Mouse (Mus musculus): ENCODE data around the gene Arhgap4.

Arhgap4 gene

DNA sequence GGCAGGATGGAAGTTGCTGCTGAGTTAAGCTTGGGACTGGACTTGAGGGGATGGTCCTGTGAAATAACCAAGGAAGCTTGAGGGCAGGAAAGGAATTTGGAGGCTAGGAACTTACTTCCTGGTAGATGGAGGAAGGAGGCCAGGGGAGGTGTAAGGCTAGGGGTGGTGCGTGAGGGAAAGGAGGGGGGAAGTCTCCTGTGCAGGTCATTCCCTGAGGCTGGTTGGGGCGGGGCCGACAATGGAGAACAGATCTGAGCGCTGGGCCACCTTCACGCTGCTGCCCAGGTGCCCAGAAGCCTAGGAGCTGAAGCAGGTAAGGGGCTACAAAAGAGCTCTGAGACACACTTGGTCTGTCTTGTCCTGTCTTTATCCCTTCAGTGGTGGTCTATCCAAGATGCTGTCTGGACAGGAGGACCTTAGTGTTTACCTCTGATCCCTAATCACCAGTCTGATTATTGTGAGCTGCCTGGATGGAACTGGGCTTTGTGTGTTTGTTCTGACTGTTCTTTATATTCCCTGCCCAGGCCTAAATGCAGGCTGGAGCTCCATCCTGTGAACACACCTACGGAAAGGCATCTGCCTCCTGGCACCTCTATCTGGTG is 30.0 kb downstream of the Arhgap4 start, which contains the start of gene Avpr2:
Avpr2 (plus strand) TSS at position 552 of the 602 bp plus-strand sequence.
- Histone ChIP-seq H3K27me3 (ENCODE audit: control insufficient read depth, insufficient read depth, low read length, poor library complexity, severe bottlenecking) (no peaks in the 10 kb centered on the region), H3K36me3 (ENCODE audit: control insufficient read depth, insufficient read depth, low read length, poor library complexity, severe bottlenecking) (peaks cover 9% of the 10 kb centered on the region; the same call in 1 of the 2 replicates)
- DNase-seq (ENCODE audit: low read depth, low spot score), result no peak

DNA sequence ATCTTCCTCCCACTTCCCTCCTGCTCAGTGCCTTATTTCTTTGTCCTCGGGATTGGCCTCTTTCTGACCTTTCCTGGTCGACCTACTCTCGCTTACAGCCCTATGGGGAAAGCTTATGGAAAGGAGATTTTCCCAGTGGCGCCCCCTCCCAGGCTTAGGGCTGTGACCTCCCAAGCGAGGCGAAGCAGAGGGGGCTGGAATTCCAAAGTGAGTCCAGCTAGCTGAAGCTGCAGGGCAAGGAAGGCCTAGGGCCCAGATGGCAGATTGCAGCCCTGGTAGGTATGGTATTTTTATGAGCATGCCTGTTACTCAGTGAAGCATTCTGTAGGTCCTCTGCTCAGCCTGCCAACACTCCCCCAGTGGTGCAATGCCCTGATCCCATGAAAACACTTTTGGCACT is 40.2 kb downstream of the Arhgap4 start:
- DNase-seq (ENCODE audit: low read depth, low spot score), result no peak
- H3K36me3 ChIP-seq (ENCODE audit: control insufficient read depth, insufficient read depth, low read length, poor library complexity, severe bottlenecking), result no peaks in the 10 kb centered on the region
- H3K27me3 ChIP-seq (ENCODE audit: control insufficient read depth, insufficient read depth, low read length, poor library complexity, severe bottlenecking), result no peaks in the 10 kb centered on the region

DNA sequence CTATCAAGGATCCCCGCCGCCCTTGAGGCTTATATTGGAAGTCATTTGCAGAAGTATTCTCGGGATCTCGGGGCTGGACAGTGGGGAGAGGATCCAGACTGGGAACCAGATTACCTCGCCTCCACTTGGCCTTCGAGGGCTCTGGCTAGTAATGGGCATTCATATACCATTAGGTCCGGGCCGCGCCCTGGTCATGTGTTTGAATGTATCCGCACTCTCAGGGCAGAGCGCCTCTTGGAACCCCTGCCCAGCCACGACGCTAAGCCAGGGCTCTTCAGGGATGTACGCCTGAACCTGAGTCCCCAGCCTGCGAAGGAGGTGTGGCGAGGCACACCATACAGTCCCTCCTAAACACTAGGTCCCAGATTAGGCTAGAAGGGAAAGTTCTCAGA is 40.6 kb downstream of the Arhgap4 start:
- Histone ChIP-seq H3K36me3 (ENCODE audit: control insufficient read depth, insufficient read depth, low read length, poor library complexity, severe bottlenecking) (no peaks in the 10 kb centered on the region), H3K27me3 (ENCODE audit: control insufficient read depth, insufficient read depth, low read length, poor library complexity, severe bottlenecking) (no peaks in the 10 kb centered on the region)
- no peak for DNase-seq (ENCODE audit: low read depth, low spot score)

DNA sequence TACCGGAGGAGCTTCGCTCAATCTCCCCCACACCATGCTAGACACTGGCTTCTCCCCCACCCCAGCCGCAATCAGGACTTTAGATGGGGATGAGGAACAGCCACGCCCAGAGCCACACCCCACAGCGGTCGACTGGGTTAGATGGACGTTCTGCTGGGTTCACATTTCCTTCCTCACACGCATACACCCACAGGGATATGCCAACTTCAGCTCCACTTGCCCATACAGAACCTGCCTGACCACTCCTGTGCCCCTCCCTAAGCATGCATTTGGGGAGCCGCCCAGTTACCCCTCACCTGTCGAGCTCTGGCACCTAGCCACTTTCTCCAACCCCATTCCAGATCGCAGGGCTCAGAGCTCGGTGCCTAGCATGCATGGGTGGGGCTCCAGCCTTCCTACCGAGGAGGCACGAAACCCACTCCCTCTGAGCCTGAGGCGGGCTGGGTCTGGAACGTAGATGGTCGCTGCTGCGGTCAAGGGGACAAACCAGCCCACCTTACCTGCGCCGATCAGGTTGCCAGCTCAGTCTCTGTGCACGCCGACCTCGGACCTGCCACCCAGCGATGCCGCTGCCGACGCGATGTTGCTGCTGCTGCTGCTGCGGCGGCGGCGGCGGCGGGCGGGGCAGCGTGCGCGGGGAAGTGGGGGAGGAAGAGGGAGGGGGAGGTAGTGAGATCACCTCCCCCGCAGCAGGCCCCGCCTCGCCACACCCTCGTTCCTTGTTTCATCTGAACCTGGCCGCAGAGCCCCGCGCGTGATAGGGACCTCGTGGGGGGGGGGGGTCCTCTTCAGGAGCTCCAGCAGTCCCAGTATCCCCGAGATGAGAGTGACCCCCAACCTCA is 41.3 kb downstream of the Arhgap4 start:
- H3K36me3 ChIP-seq (ENCODE audit: control insufficient read depth, insufficient read depth, low read length, poor library complexity, severe bottlenecking), result no peaks in the 10 kb centered on the region
- H3K27me3 ChIP-seq (ENCODE audit: control insufficient read depth, insufficient read depth, low read length, poor library complexity, severe bottlenecking), result no peaks in the 10 kb centered on the region
- DNase-seq (ENCODE audit: low read depth, low spot score), result peak; percentile 73

- DNase-seq (ENCODE audit: low read depth, low spot score), result no peak
- no peaks in the 10 kb centered on the region for H3K27me3 ChIP-seq (ENCODE audit: control insufficient read depth, insufficient read depth, low read length, poor library complexity, severe bottlenecking)
- no peaks in the 10 kb centered on the region for H3K36me3 ChIP-seq (ENCODE audit: control insufficient read depth, insufficient read depth, low read length, poor library complexity, severe bottlenecking)
Measured at GRCm38 (mm10) chrX:73877014-73877413, 44.7 kb downstream of the Arhgap4 start.

DNA sequence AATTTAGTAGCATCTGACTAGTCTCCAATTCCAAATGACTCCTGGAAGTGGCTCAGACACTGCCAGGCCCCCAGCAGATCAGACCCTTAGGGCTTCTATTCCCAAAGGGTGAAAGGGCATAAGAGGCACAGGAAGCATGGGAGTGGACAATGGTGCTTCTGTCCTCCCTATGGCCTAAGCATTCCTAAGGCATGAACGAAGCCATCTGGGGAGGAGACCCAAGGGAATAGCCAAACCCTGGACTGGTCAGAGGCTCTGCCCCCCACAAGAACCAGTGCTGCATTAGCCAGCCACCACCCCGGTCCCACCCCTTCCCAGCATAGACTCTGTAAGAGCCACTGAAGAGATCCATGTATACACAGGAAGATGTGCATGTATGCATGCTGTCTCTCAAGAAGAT is 45.8 kb downstream of the Arhgap4 start:
- no peaks in the 10 kb centered on the region for H3K36me3 ChIP-seq (ENCODE audit: control insufficient read depth, insufficient read depth, low read length, poor library complexity, severe bottlenecking)
- DNase-seq (ENCODE audit: low read depth, low spot score), result no peak
- no peaks in the 10 kb centered on the region for H3K27me3 ChIP-seq (ENCODE audit: control insufficient read depth, insufficient read depth, low read length, poor library complexity, severe bottlenecking)

GRCm38 (mm10) chrX:73871956-73872355 is 49.7 kb downstream of the Arhgap4 start:
- Histone ChIP-seq H3K36me3 (ENCODE audit: control insufficient read depth, insufficient read depth, low read length, poor library complexity, severe bottlenecking) (no peaks in the 10 kb centered on the region), H3K27me3 (ENCODE audit: control insufficient read depth, insufficient read depth, low read length, poor library complexity, severe bottlenecking) (no peaks in the 10 kb centered on the region)
- no peak for DNase-seq (ENCODE audit: low read depth, low spot score)

DNA sequence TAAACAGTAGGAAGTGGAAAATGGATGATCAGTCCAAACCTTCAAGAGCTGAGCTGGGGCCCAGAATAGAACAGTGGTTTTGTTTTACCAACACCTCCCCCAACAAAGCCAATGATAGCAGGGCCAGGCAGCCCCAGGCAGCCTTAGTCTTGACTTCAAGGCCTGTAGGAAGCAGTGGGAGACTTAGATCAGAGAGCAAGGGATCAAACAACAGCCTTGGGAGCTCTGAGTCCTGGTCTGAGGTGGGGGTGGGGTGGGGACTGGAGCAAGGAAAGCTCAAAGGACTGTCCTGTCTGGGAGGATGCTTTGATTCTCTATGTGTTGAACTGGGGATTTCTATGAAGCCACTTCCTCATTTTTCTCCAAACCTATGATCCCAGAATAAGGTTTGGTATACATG is 50.2 kb downstream of the Arhgap4 start:
- no peak for DNase-seq (ENCODE audit: low read depth, low spot score)
- no peaks in the 10 kb centered on the region for H3K36me3 ChIP-seq (ENCODE audit: control insufficient read depth, insufficient read depth, low read length, poor library complexity, severe bottlenecking)
- H3K27me3 ChIP-seq (ENCODE audit: control insufficient read depth, insufficient read depth, low read length, poor library complexity, severe bottlenecking), result no peaks in the 10 kb centered on the region

GRCm38 (mm10) chrX:73869334-73869733 is 52.3 kb downstream of the Arhgap4 start:
- Histone ChIP-seq H3K27me3 (ENCODE audit: control insufficient read depth, insufficient read depth, low read length, poor library complexity, severe bottlenecking) (no peaks in the 10 kb centered on the region), H3K36me3 (ENCODE audit: control insufficient read depth, insufficient read depth, low read length, poor library complexity, severe bottlenecking) (no peaks in the 10 kb centered on the region)
- peak; percentile 30 for DNase-seq (ENCODE audit: low read depth, low spot score)

DNA sequence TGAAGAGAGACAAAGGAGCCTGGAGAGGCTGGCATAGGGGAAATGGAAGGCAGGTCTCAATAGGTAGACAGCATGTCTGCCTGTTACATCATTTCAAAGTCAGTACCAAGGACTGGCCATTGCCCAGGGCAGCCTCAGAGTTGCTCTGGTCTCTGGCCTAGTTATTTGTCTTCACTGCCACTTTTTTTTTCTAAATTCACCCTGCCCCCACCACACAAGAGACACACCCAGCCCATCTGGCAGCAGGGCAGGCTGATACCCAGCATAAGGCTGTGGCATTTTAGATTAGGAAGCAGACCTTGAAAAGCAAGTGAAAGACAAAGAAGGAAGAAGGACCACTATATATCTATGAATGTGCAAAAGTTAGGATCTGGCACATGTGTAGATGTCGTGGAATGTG is 53.8 kb downstream of the Arhgap4 start:
- no peak for DNase-seq (ENCODE audit: low read depth, low spot score)
- H3K36me3 ChIP-seq (ENCODE audit: control insufficient read depth, insufficient read depth, low read length, poor library complexity, severe bottlenecking), result no peaks in the 10 kb centered on the region
- H3K27me3 ChIP-seq (ENCODE audit: control insufficient read depth, insufficient read depth, low read length, poor library complexity, severe bottlenecking), result no peaks in the 10 kb centered on the region

DNA sequence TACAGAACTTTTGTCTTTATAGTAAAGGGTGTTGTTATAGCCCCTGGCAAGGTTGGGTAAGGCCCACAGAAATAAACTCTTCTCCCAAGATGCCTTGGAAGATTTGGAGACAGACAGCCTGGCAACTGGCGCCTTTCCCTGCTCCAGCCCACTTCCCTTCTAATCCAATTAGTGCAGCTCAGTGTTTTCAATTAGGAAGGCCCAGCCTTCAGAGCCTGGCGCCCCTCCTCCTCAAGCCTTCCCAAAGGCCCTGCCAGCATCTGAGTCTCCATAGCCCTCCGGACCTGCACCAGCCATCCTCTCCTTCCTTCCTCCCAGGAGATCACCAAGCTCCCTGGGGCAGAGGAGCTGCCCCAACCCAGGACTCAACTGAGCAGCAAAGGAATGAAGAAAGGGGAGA is 54.4 kb downstream of the Arhgap4 start:
- H3K27me3 ChIP-seq (ENCODE audit: control insufficient read depth, insufficient read depth, low read length, poor library complexity, severe bottlenecking), result no peaks in the 10 kb centered on the region
- no peaks in the 10 kb centered on the region for H3K36me3 ChIP-seq (ENCODE audit: control insufficient read depth, insufficient read depth, low read length, poor library complexity, severe bottlenecking)
- no peak for DNase-seq (ENCODE audit: low read depth, low spot score)

GRCm38 (mm10) chrX:73864692-73865091 is 57.0 kb downstream of the Arhgap4 start:
- no peak for DNase-seq (ENCODE audit: low read depth, low spot score)
- Histone ChIP-seq H3K27me3 (ENCODE audit: control insufficient read depth, insufficient read depth, low read length, poor library complexity, severe bottlenecking) (no peaks in the 10 kb centered on the region), H3K36me3 (ENCODE audit: control insufficient read depth, insufficient read depth, low read length, poor library complexity, severe bottlenecking) (no peaks in the 10 kb centered on the region)

DNA sequence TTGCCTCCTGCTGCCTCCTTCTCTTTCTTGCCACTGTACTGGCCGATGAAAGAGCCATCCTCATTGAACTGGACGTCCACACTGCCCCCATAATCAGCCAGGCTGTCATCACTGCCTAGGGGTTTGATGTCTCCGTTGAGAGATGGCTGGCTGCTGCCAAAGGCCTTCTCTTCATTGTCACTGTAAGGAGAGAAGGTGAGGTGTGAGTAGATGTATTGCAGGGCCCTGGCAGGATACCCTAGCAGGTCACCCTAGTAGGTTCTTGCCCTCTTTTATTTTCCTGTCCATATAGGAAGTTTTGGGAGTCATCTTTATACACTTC is 66.6 kb downstream of the Arhgap4 start:
- H3K36me3 ChIP-seq (ENCODE audit: control insufficient read depth, insufficient read depth, low read length, poor library complexity, severe bottlenecking), result no peaks in the 10 kb centered on the region
- no peak for DNase-seq (ENCODE audit: low read depth, low spot score)
- no peaks in the 10 kb centered on the region for H3K27me3 ChIP-seq (ENCODE audit: control insufficient read depth, insufficient read depth, low read length, poor library complexity, severe bottlenecking)

DNA sequence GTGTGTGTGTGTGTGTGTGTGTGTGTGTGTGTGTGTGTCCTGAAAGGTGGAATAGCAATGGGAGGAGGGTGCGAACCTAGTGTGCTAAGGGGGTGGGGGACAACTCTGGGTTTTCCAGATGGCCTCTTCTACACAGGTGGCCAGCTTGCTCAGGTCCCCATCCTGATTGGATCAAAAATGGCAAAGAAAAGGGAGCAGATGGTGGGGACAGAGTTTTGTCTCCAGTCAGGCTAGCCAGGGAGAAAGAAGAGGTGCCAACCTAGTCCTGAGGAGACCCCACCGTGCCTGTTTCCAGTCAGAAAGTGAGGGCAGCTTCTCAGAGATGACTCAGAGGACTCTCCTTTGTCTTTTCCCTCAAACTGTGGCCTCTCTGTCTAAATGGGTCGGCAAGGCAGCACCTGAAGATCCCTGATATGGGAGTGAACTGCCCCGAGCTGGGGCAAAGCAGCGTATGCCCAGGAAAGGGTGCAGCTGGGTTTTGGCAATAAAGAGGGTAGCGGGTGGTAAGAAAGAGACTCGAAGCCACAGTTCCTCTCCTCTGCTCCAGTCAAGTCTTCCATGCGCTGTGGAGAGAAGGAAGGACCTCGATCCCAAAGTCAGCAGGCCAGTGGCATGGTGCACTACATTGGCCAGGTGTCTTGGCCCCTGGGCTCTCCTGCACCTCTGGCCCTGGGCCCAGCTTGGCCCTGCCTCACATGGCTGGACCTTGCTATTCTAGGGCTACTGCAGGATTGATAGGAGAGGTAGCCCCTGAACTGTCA is 67.2 kb downstream of the Arhgap4 start:
- DNase-seq (ENCODE audit: low read depth, low spot score), result no peak
- H3K36me3 ChIP-seq (ENCODE audit: control insufficient read depth, insufficient read depth, low read length, poor library complexity, severe bottlenecking), result no peaks in the 10 kb centered on the region
- no peaks in the 10 kb centered on the region for H3K27me3 ChIP-seq (ENCODE audit: control insufficient read depth, insufficient read depth, low read length, poor library complexity, severe bottlenecking)

Data from splenic B cell, adult 2 months (primary cell).